Mouse (Mus musculus) intestine, embryonic 14.5 days (tissue): Measurements from ENCODE around the gene Vps36. TPM values are rescaled to one million over a fixed set of nuclear protein-coding genes. Genes with fewer than 3 reads are reported as not detected.

Experiments used
- ATAC-seq: fragments of 200-750 bp; cut with Nextera tagmentation; replicated peaks from 2 replicates; pipeline ENCODE4 v1.8.0; 2017; ENCODE audit warnings: low read depth, moderate number of reproducible peaks, moderate TSS enrichment, moderate library complexity; ENCODE audit not compliant: low FRiP score, low TSS enrichment
- DNase-seq: peaks from one replicate; pipeline ENCODE4 v3.0.0-alpha.2; 2018; ENCODE audit warnings: low spot score
- H3K27ac ChIP-seq: fragments of 300-500 bp; sonication (generic); 2 replicates; pipeline ENCODE4 v1.5.1; 2014; ENCODE audit warnings: low read depth, mild to moderate bottlenecking, control low read depth
- H3K27me3 ChIP-seq: fragments of 300-500 bp; sonication (generic); replicated peaks from 2 replicates; pipeline ENCODE4 v1.6.1; 2014; ENCODE audit warnings: low read length, control low read depth; ENCODE audit not compliant: control insufficient read depth, insufficient read depth
- H3K36me3 ChIP-seq: fragments of 300-500 bp; sonication (generic); 2 replicates; pipeline ENCODE4 v1.6.1; 2014; ENCODE audit warnings: low read length, control low read depth; ENCODE audit not compliant: control insufficient read depth, insufficient read depth
- H3K4me1 ChIP-seq: fragments of 300-500 bp; sonication (generic); replicated peaks from 2 replicates; pipeline ENCODE4 v1.6.1; 2014; ENCODE audit warnings: low read length, control low read depth, mixed read lengths; ENCODE audit not compliant: control insufficient read depth, insufficient read depth
- H3K4me2 ChIP-seq: fragments of 300-500 bp; sonication (generic); 2 replicates; pipeline ENCODE4 v1.6.1; 2014; ENCODE audit warnings: low read length
- H3K4me3 ChIP-seq: fragments of 300-500 bp; sonication (generic); 2 replicates; pipeline ENCODE4 v1.5.1; 2014; ENCODE audit warnings: low read depth, low read length, control low read depth, mixed read lengths
- H3K9ac ChIP-seq: fragments of 300-500 bp; sonication (generic); 2 replicates; pipeline ENCODE4 v1.6.1; 2014; ENCODE audit warnings: mild to moderate bottlenecking, low read length
- H3K9me3 ChIP-seq: fragments of 300-500 bp; sonication (generic); 2 replicates; pipeline ENCODE4 v1.6.1; 2016; ENCODE audit warnings: low read length, control low read depth; ENCODE audit not compliant: control insufficient read depth
- whole genome bisulfite sequencing: fragments of 180-500 bp; shearing (Covaris S2); extraction: QIAGEN DNeasy Blood & Tissue Kit; methylation state at CpG from one replicate; pipeline ENCODE4 v1.1.7; 2014; 5-methylcytosine and 5-hydroxymethylcytosine counted together
- polyA plus RNA-seq: library from polyadenylated mRNA; unstranded; fragments of >200 nt; fragmentation: Nextera tagmentation; extraction: Ambion mirVana; gene quantifications from 2 replicates; pipeline ENCODE4 v1.2.1, GENCODE M21; 2014

Vps36 gene
- polyA plus RNA-seq, 1 experiment from 2014 or later: 41.3 TPM

DNA sequence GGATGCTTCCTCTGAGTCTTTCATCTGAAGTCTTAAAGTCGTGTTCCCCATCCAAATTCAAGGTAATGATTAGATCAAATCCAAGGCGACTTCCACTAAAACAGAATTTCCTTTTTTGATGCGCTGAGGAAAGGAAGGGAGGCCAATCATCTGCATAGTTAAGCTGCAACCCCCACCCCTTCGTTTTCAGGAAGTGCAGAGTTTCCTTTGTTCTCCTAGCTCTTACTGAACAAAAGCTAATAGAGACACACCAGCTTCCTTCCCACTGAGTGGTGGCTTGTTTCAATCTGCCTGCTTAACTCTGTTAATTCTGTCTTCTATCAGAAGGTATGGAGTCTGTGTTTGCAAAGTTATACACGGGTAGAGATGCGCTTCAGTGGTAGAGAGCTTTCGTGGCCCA, 36.0 kb downstream of the Vps36 start:
- H3K9ac ChIP-seq: no peak overlapping the region
- no peak for ATAC-seq
- no peaks in the 10 kb centered on the region for H3K27me3 ChIP-seq
- no peak for DNase-seq
- H3K4me2 ChIP-seq: no peak overlapping the region
- no peaks in the 10 kb centered on the region for H3K36me3 ChIP-seq
- no peaks in the 10 kb centered on the region; the same call in 1 of the 2 replicates for H3K4me1 ChIP-seq
- H3K9me3 ChIP-seq: no peaks in the 10 kb centered on the region
- no peak overlapping the region for H3K4me3 ChIP-seq
- WGBS: 49% methylated on average over 7 of the region's 7 CpGs
- H3K27ac ChIP-seq: no peak overlapping the region

- Histone ChIP-seq H3K4me2 (no peak overlapping the region), H3K4me1 (no peaks in the 10 kb centered on the region), H3K9me3 (no peaks in the 10 kb centered on the region), H3K36me3 (no peaks in the 10 kb centered on the region), H3K9ac (no peak overlapping the region), H3K27me3 (no peaks in the 10 kb centered on the region), H3K27ac (no peak overlapping the region), H3K4me3 (no peak overlapping the region)
- 92% methylated on average over 9 of the region's 9 CpGs for WGBS
- ATAC-seq: no peak
- no peak for DNase-seq
These were observed 50.4 kb downstream of the Vps36 start for GRCm38 (mm10) chr8:22242986-22243385.

DNA sequence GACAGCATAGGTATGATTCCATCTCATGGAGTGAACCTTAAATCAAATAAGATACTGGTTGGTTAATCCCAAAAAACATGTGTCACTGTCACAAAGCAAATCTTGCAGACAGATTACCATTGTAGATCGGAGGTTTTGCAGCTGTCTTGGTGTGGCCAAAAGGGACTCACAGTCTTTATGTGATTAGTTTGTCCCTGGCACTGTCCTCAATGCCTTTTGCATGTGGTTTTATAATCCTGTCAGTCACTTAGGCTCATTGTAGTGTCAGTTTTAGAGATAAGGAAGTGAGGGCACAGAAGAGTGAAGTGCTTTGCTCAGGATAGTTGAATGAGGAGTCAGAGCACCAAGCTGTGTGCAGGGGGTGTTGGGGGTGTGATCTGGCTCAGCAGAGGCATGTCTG, 53.1 kb downstream of the Vps36 start:
- Histone ChIP-seq H3K9ac (no peak overlapping the region), H3K4me3 (no peak overlapping the region), H3K27me3 (no peaks in the 10 kb centered on the region), H3K9me3 (no peaks in the 10 kb centered on the region), H3K4me2 (no peak overlapping the region), H3K4me1 (no peaks in the 10 kb centered on the region), H3K36me3 (no peaks in the 10 kb centered on the region), H3K27ac (no peak overlapping the region)
- DNase-seq: no peak
- WGBS: 64% methylated on average over 1 of the region's 1 CpGs
- no peak for ATAC-seq

DNA sequence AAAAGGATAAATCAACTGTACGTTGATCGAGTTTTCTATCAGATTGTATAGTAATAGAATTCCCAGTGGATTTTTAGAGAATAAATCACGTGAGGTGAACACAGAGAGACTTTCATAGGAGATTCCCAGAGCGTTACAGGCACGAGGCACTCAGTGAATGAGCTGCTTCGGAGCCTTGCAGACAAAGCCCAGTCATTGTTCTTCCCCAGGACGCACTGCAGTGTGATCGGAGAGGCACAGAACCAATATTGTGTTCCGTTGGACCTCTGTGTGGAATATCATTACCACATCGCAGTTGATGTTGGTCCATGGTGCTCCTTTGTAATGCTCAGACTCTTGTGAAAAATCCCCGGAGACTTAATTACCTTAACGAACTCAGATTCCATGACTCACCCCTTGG, 55.3 kb downstream of the Vps36 start:
- WGBS: 84% methylated on average over 12 of the region's 12 CpGs
- no peak for ATAC-seq

DNA sequence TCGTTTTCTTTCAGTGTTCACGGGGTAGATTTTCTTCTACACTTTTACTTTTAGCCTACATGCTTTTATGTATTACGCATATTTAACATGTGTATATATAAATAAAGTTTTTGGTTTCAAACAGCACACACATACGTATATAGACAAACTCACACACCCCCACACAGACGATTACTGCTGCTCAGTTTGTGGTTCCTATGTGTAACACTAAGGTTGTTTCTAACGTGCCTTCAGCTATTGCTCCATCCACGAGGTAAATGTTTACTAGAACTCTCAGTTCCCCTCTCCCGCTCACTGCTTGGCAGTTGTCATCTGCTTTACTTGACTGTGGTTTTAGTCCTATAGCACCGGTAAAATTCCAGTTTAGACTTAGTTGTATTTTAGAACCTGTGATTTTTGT, 56.5 kb downstream of the Vps36 start:
- Histone ChIP-seq H3K9ac (no peak overlapping the region), H3K4me3 (no peak overlapping the region), H3K4me2 (no peak overlapping the region), H3K4me1 (no peaks in the 10 kb centered on the region), H3K27me3 (no peaks in the 10 kb centered on the region), H3K36me3 (no peaks in the 10 kb centered on the region), H3K27ac (no peak overlapping the region), H3K9me3 (no peaks in the 10 kb centered on the region)
- DNase-seq (no peak), ATAC-seq (no peak)
- WGBS: 69% methylated on average over 9 of the region's 9 CpGs

More for the DNA sequence above, 55.3 kb downstream of the Vps36 start:
- Histone ChIP-seq H3K27me3 (no peaks in the 10 kb centered on the region), H3K9ac (no peak overlapping the region), H3K4me1 (no peaks in the 10 kb centered on the region), H3K36me3 (no peaks in the 10 kb centered on the region), H3K4me2 (no peak overlapping the region), H3K4me3 (no peak overlapping the region), H3K9me3 (no peaks in the 10 kb centered on the region), H3K27ac (no peak overlapping the region)
- no peak for DNase-seq

DNA sequence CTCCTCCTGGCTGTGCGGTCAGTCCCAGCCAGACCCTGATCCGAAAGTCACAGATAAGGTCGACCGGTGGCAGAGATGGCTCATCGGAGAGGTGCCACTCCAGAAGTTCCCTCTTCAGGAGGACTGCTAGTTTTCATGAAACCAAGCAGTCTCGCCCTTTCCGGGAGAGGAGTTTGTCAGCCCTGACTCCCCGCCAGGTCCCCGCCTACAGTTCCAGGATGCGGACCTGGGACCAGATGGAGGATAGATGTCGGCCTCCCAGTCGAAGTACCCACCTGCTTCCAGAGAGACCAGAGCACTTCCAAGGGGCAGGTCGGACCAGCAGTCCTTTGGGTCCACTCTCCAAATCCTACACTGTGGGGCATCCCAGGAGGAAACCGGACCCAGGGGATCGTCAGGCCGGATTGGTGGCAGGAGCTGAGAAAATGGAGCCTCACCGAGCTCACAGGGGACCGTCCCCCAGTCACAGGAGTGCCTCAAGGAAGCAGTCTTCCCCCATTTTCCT, 66.4 kb downstream of the Vps36 start:
- WGBS: 85% methylated on average over 18 of the region's 18 CpGs
- ATAC-seq: no peak
- no peaks in the 10 kb centered on the region for H3K9me3 ChIP-seq
- H3K4me3 ChIP-seq: no peak overlapping the region
- no peak overlapping the region for H3K27ac ChIP-seq
- no peaks in the 10 kb centered on the region for H3K27me3 ChIP-seq
- H3K36me3 ChIP-seq: no peaks in the 10 kb centered on the region
- H3K4me1 ChIP-seq: no peaks in the 10 kb centered on the region
- no peak overlapping the region for H3K9ac ChIP-seq
- H3K4me2 ChIP-seq: no peak overlapping the region
- DNase-seq: no peak

DNA sequence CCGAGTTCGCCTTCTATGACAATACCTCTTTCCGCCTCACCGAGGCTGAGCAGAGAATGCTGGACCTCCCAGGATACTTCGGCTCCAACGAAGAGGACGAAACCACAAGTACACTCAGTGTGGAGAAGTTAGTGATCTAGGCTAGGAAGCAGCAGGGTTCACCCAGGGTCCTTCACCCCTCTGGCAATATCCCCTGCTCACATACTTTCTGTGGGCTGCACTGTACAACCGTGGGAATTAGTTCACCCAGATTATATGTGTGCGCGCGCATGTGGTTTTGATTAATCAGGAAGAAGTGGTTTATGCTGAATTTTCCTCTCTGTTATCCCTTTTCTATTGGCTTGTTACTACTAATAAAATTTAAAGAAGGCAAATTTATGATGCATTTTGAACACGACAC, 66.9 kb downstream of the Vps36 start:
- 79% methylated on average over 12 of the region's 12 CpGs for WGBS

DNA sequence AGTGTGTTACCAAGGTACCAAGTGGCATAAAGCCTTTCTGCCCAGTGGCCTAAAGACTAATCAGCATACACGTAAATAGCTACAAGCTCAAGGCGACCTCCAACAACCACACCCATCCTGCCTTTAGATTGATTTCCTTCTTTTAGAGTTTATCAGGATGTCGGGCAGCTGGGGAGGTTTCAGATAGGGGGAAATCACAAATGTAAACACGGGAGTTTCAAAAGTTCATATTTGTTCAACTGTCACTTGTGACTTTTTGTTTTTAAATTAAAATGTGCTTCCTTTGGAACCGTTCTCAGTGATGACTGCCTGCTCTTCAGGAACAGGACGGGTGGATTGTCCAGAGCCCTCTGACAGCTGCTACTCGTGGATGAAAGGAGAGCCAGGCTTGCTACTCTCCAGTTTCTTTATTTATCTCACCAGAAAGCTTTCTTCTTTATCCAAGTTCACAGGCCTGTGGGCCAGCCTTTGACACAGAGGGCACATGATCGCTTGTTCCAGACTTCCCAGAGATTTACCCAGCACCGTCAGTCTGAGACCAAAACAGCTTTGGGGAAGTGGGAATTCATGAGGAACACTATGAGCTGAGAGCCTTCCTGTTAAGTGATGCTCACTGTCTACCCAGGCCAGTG, 67.6 kb downstream of the Vps36 start:
- H3K9ac ChIP-seq: no peak overlapping the region
- no peaks in the 10 kb centered on the region for H3K36me3 ChIP-seq
- H3K9me3 ChIP-seq: no peaks in the 10 kb centered on the region
- ATAC-seq: no peak
- DNase-seq: no peak
- H3K4me1 ChIP-seq: no peaks in the 10 kb centered on the region
- no peak overlapping the region for H3K4me2 ChIP-seq
- no peak overlapping the region for H3K4me3 ChIP-seq
- H3K27ac ChIP-seq: no peak overlapping the region
- WGBS: 37% methylated on average over 9 of the region's 9 CpGs
- no peaks in the 10 kb centered on the region for H3K27me3 ChIP-seq

More for the DNA sequence above, 66.9 kb downstream of the Vps36 start:
- H3K9me3 ChIP-seq: no peaks in the 10 kb centered on the region
- ATAC-seq (no peak), DNase-seq (no peak)
- H3K4me3 ChIP-seq: no peak overlapping the region
- H3K27me3 ChIP-seq: no peaks in the 10 kb centered on the region
- H3K4me1 ChIP-seq: no peaks in the 10 kb centered on the region
- no peak overlapping the region for H3K27ac ChIP-seq
- no peak overlapping the region for H3K9ac ChIP-seq
- H3K36me3 ChIP-seq: no peaks in the 10 kb centered on the region
- H3K4me2 ChIP-seq: no peak overlapping the region

DNA sequence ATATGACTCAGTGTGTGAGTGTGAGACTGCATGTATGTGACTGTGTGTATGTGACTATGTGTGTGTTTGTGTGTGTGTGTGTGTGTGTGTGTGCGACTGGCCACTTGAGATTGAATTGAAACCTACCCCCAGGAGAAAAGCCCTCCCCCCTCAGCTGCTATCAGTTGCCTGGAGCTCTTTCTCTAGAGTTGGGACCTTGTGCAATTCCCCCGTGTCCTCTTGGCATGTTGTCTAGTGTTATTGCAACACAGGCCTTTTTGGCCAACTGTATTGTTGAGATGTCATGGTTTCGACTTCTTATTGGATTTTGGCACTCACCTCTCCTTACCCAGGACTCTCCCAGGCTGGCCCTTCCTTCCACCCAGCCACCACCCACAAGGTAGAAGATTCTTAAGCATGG, 69.7 kb downstream of the Vps36 start:
- Histone ChIP-seq H3K4me2 (no peak overlapping the region), H3K4me1 (no peaks in the 10 kb centered on the region), H3K9ac (no peak overlapping the region), H3K9me3 (no peaks in the 10 kb centered on the region), H3K36me3 (no peaks in the 10 kb centered on the region), H3K27ac (no peak overlapping the region), H3K4me3 (no peak overlapping the region), H3K27me3 (no peaks in the 10 kb centered on the region)
- ATAC-seq (no peak), DNase-seq (no peak)
- 91% methylated on average over 3 of the region's 3 CpGs for WGBS
